Mouse (Mus musculus): ENCODE data around the gene Rmnd5b. TPM values are rescaled to one million over a fixed set of nuclear protein-coding genes. Genes with fewer than 3 reads are reported as not detected.
A peak's percentile ranks its signal among the peaks of the same experiment; 100 is the strongest.

The Rmnd5b gene
- polyA plus RNA-seq, 1 experiment from 2014 or later: 79.8 TPM

DNA sequence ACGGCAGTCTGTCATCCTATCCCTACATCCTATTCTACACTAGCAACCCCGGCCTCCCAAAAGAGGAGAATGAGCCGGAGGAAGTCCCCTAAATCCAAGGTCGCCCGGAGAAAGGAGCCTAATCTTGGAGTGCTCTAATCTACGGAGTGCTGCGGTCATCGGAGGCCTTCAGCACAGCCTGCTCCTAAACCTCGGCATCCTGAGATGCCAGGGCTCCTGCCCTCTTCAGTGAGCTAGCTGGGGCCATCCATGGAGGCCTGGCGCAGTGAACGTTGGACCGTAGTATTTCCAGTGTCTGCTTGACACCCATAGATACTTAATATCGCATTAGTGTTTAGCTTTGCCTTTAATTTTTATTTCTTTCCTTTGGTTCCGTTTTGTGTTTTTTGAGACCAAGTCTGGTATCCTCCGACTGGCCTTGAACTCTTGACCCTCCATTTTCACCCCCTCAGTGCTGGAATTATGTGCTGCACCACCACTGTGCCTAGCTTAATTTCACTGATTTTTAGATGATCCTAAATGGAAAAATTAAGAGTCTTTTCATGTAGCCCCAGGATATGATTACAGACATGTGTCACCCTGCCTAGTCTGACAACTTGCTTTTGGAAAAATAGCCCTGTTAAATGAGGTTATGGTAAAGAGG is 28.5 kb downstream of the Rmnd5b start:
- WGBS: 10% methylated on average over 15 of the region's 15 CpGs
- Histone ChIP-seq H3K4me2 (ENCODE audit: low read length) (peak overlapping the region; percentile 84), H3K36me3 (ENCODE audit: control insufficient read depth, insufficient read depth, low read length) (peaks cover 18% of the 10 kb centered on the region), H3K4me1 (ENCODE audit: control insufficient read depth, insufficient read depth, low read depth, low read length) (peaks cover 23% of the 10 kb centered on the region), H3K9me3 (ENCODE audit: control insufficient read depth, low read length) (no peaks in the 10 kb centered on the region), H3K27me3 (replicated peaks; ENCODE audit: control insufficient read depth, insufficient read depth, low read length) (no peaks in the 10 kb centered on the region), H3K4me3 (ENCODE audit: low read length) (peak overlapping the region; percentile 95), H3K9ac (ENCODE audit: low read depth, low read length) (peak overlapping the region; percentile 88), H3K27ac (ENCODE audit: low read depth, low read length) (peak overlapping the region; percentile 96)
- ATAC-seq: peak; percentile 67; the same call in 1 of the 2 replicates

DNA sequence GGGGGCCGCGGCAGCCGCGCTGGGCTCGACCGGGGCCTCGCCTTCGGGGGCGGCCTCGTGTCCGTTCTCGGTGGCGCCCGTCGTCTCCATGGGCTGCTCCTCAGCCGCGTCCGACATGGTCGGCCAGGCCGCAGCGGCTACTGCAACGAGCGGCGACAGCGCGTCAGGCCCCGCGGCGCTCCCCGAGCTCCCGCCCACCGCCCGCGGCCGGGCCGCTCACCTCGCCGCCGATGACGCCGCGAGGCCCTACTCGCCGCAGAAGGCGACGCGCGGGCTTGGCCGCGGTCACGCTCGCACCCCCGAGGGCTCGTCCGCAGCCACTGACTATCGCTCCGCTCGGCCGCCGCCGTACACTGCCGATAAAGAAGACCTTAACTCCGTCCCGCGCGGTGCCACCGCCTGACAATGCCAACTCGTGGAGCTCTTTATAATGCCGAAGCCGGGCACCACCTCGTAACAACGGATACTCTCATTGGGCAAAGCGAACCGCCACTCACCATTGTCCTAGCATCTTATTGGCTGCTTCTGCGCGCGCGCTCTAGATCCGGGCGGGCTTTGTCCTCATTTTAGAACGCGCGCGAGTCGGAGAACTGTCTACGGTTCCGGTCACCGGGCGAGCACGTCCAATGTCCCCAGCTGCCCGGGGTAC is 29.1 kb downstream of the Rmnd5b start, which contains the start of gene Hnrnpab:
TSS of gene Hnrnpab (minus strand) at position 401 of the 649 bp plus-strand sequence.
- H3K9ac ChIP-seq (ENCODE audit: low read depth, low read length): peak within 1 kb of the TSS; percentile 99
- under 1% methylated on average over 77 of the region's 91 CpGs for whole genome bisulfite sequencing
- peaks cover 23% of the 10 kb centered on the region for H3K4me1 ChIP-seq (ENCODE audit: control insufficient read depth, insufficient read depth, low read depth, low read length)
- H3K27ac ChIP-seq (ENCODE audit: low read depth, low read length): peak within 1 kb of the TSS; percentile 96
- peaks cover 21% of the 10 kb centered on the region for H3K36me3 ChIP-seq (ENCODE audit: control insufficient read depth, insufficient read depth, low read length)
- peak within 1 kb of the TSS; percentile 95 for H3K4me3 ChIP-seq (ENCODE audit: low read length)
- H3K27me3 ChIP-seq (replicated peaks; ENCODE audit: control insufficient read depth, insufficient read depth, low read length): no peaks in the 10 kb centered on the region
- ATAC-seq: peak; percentile 97
- no peaks in the 10 kb centered on the region for H3K9me3 ChIP-seq (ENCODE audit: control insufficient read depth, low read length)
- H3K4me2 ChIP-seq (ENCODE audit: low read length): peak within 1 kb of the TSS; percentile 96

DNA sequence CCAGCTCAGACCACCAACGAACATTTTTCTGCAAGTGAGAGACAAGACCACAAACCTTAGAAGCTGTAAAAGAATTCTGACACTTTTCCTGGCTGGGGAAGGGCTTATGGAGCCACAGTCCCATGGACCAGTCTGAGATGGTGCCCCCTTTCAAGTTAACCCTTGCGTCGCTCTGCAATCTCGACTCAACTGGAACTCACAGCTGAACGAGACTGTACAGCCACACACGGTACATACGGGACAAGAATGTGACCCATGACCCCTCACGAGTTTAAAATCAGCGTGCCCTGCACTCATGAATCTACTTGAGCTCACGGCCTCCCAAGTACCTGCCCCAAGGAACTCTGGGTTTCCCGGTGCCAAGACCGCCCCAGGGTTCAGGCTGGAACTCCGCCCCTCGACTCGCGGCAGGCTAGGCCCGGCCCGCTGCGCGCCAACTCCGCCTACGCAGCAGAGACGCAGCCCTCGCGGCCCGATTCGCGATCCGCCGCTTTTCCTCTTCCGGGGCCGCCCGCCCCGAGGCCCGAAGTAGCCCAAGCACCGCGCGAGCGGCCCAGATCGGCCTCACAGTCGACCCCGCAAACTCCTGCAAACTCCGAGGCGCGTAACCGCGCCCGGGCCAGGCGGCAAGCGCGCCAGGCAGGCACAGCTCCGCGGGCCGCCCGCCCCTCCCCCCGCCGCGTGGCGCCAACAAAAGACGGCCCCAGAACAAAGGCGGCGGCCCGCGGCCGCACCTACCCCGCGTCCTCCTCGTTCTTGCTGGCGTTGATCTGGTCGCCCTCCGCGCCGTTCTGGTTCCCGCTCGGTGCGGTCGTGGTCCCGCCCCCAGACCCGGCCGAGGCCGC is 29.9 kb downstream of the Rmnd5b start:
- H3K9me3 ChIP-seq (ENCODE audit: control insufficient read depth, low read length): no peaks in the 10 kb centered on the region
- peak overlapping the region; percentile 96 for H3K27ac ChIP-seq (ENCODE audit: low read depth, low read length)
- peaks cover 27% of the 10 kb centered on the region for H3K36me3 ChIP-seq (ENCODE audit: control insufficient read depth, insufficient read depth, low read length)
- H3K9ac ChIP-seq (ENCODE audit: low read depth, low read length): peak overlapping the region; percentile 99
- H3K4me1 ChIP-seq (ENCODE audit: control insufficient read depth, insufficient read depth, low read depth, low read length): peaks cover 23% of the 10 kb centered on the region
- H3K4me3 ChIP-seq (ENCODE audit: low read length): peak overlapping the region; percentile 95
- WGBS: under 1% methylated on average over 62 of the region's 81 CpGs
- ATAC-seq: peak; percentile 52
- no peaks in the 10 kb centered on the region for H3K27me3 ChIP-seq (replicated peaks; ENCODE audit: control insufficient read depth, insufficient read depth, low read length)
- H3K4me2 ChIP-seq (ENCODE audit: low read length): peak overlapping the region; percentile 96

DNA sequence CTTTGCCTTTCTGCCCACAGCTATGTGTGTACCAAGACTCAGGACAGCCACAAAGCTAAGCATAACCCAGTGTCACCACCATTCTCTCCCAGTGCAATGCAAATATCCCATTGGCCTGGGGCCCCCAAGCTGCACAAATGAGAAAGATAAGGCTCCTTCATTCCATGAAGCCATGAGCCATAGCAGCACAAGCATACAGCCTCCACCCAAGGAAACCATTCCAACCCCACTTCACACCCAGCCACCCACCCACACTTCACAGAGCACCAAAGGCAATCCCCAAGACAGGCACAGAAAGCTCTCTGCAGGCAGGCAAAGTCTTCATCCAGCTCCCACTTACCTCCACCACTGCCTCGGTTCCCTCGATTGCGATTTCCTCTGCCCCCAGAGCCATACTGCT is 33.4 kb downstream of the Rmnd5b start:
- H3K9me3 ChIP-seq (ENCODE audit: control insufficient read depth, low read length): no peaks in the 10 kb centered on the region
- no peak overlapping the region for H3K27ac ChIP-seq (ENCODE audit: low read depth, low read length)
- H3K27me3 ChIP-seq (replicated peaks; ENCODE audit: control insufficient read depth, insufficient read depth, low read length): no peaks in the 10 kb centered on the region
- H3K4me1 ChIP-seq (ENCODE audit: control insufficient read depth, insufficient read depth, low read depth, low read length): peaks cover 19% of the 10 kb centered on the region
- H3K9ac ChIP-seq (ENCODE audit: low read depth, low read length): no peak overlapping the region
- no peak overlapping the region for H3K4me2 ChIP-seq (ENCODE audit: low read length)
- peaks cover 47% of the 10 kb centered on the region for H3K36me3 ChIP-seq (ENCODE audit: control insufficient read depth, insufficient read depth, low read length)
- no peak for ATAC-seq
- 88% methylated on average over 3 of the region's 3 CpGs for WGBS
- no peak overlapping the region for H3K4me3 ChIP-seq (ENCODE audit: low read length)

DNA sequence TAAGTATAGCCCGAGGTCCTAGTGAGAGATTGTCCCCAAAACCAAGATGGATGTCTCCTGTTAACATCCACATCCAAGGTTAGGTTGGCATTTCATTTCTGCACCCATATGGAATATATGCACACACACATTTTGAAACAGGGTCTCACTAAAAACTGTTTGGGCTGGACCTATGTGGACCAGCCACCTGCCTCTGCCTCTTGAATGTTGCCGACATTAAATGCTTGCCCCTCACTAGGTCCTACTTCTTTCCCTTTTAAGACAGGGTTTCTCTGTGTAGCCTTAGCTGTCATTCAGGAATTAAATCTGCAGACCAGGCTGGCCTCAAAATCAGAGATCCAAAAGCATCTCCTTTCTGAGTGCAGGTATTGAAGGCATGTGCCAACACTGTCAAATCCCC is 38.1 kb downstream of the Rmnd5b start:
- no peak for ATAC-seq
- Histone ChIP-seq H3K9me3 (ENCODE audit: control insufficient read depth, low read length) (no peaks in the 10 kb centered on the region), H3K9ac (ENCODE audit: low read depth, low read length) (no peak overlapping the region), H3K4me3 (ENCODE audit: low read length) (no peak overlapping the region), H3K27me3 (replicated peaks; ENCODE audit: control insufficient read depth, insufficient read depth, low read length) (no peaks in the 10 kb centered on the region), H3K36me3 (ENCODE audit: control insufficient read depth, insufficient read depth, low read length) (peaks cover 60% of the 10 kb centered on the region), H3K4me1 (ENCODE audit: control insufficient read depth, insufficient read depth, low read depth, low read length) (no peaks in the 10 kb centered on the region), H3K27ac (ENCODE audit: low read depth, low read length) (no peak overlapping the region), H3K4me2 (ENCODE audit: low read length) (no peak overlapping the region)
- 81% methylated on average over 2 of the region's 2 CpGs for WGBS

DNA sequence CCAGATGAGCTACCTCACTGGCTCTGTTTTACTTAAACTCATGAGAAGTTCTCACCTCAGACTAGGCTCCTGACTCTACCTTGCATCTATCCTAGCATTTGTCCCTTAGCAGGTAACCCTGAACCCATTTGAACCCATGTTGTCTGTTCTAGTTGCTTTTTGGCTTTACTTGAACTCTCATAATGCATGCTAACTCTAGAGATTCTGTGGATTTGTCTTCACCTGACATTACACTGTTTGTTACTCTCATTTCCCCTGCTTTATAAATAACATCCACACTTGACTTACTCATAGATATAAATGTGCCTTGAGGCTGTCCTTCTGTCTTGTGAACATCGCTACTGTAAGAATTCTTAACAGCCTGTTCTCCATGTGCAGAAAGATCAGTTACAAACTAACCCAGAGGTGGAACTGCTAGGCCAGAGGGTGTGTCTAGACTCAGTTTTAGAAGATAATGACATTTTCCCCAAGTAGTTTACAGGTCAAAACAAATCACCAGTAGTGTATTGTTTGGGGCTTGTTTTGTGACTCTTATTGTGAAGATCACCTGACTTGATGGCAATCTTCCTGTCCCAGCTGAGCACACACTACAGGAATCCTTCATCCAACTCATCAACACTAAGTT is 40.1 kb downstream of the Rmnd5b start:
- Histone ChIP-seq H3K4me3 (ENCODE audit: low read length) (no peak overlapping the region), H3K27ac (ENCODE audit: low read depth, low read length) (no peak overlapping the region), H3K9ac (ENCODE audit: low read depth, low read length) (no peak overlapping the region), H3K4me1 (ENCODE audit: control insufficient read depth, insufficient read depth, low read depth, low read length) (no peaks in the 10 kb centered on the region), H3K36me3 (ENCODE audit: control insufficient read depth, insufficient read depth, low read length) (peaks cover 48% of the 10 kb centered on the region), H3K9me3 (ENCODE audit: control insufficient read depth, low read length) (no peaks in the 10 kb centered on the region), H3K27me3 (replicated peaks; ENCODE audit: control insufficient read depth, insufficient read depth, low read length) (no peaks in the 10 kb centered on the region), H3K4me2 (ENCODE audit: low read length) (no peak overlapping the region)
- ATAC-seq: no peak
- 93% methylated on average over 1 of the region's 1 CpGs for WGBS

DNA sequence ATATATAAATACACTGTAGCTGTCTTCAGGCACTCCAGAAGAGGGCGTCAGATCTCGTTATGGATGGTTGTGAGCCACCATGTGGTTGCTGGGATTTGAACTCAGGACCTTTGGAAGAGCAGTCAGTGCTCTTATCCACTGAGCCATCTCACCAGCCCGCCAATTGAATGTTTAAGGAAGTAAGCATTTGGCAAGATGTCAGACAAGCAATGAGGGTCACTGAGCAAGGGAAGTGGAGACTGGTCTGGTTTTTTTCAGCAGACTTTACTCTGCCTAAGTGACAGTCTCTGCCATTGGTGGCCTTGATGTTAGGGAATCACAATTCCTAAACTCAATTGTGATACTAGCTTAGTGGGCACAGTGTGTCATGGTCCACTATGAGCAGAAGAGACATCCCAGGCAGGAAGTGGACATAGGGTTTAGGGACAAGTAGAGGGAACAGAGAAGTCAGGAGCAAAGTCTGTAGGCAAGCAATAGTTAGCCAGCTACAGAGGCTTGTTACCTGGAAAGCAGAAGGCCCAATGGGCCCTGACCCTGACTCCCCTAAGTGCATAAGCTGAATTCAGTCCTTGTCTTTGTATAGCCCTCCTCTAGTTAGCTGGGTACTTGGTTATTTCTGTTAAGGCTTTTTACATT is 40.9 kb downstream of the Rmnd5b start:
- 88% methylated on average over 3 of the region's 3 CpGs for WGBS

DNA sequence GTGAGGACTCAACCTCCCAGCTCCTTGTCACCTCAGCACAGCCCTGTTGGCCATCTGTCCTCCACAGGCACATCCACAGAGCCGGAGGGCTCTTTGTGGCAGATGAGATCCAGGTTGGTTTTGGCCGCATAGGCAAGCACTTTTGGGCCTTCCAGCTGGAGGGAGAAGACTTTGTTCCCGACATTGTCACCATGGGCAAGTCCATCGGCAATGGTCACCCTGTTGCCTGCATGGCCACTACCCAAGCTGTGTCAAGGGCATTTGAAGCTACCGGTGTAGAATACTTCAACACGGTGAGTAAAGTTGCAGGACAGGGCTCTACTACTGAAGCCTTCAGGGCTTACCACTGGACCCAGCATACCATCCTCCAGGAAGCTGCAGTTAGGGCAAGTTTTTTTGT is 41.8 kb downstream of the Rmnd5b start:
- H3K4me2 ChIP-seq (ENCODE audit: low read length): no peak overlapping the region
- 93% methylated on average over 6 of the region's 6 CpGs for WGBS
- H3K9me3 ChIP-seq (ENCODE audit: control insufficient read depth, low read length): no peaks in the 10 kb centered on the region
- H3K9ac ChIP-seq (ENCODE audit: low read depth, low read length): no peak overlapping the region
- H3K27ac ChIP-seq (ENCODE audit: low read depth, low read length): no peak overlapping the region
- no peak for ATAC-seq
- H3K4me1 ChIP-seq (ENCODE audit: control insufficient read depth, insufficient read depth, low read depth, low read length): no peaks in the 10 kb centered on the region
- peaks cover 39% of the 10 kb centered on the region for H3K36me3 ChIP-seq (ENCODE audit: control insufficient read depth, insufficient read depth, low read length)
- no peak overlapping the region for H3K4me3 ChIP-seq (ENCODE audit: low read length)
- H3K27me3 ChIP-seq (replicated peaks; ENCODE audit: control insufficient read depth, insufficient read depth, low read length): no peaks in the 10 kb centered on the region

More for the DNA sequence above, 40.9 kb downstream of the Rmnd5b start:
- Histone ChIP-seq H3K4me2 (ENCODE audit: low read length) (no peak overlapping the region), H3K27me3 (replicated peaks; ENCODE audit: control insufficient read depth, insufficient read depth, low read length) (no peaks in the 10 kb centered on the region), H3K27ac (ENCODE audit: low read depth, low read length) (no peak overlapping the region), H3K9me3 (ENCODE audit: control insufficient read depth, low read length) (no peaks in the 10 kb centered on the region), H3K36me3 (ENCODE audit: control insufficient read depth, insufficient read depth, low read length) (peaks cover 44% of the 10 kb centered on the region), H3K4me3 (ENCODE audit: low read length) (no peak overlapping the region), H3K9ac (ENCODE audit: low read depth, low read length) (no peak overlapping the region), H3K4me1 (ENCODE audit: control insufficient read depth, insufficient read depth, low read depth, low read length) (no peaks in the 10 kb centered on the region)
- no peak for ATAC-seq

Data from hindbrain, embryonic 16.5 days (tissue).